Mouse (Mus musculus): Measurements from ENCODE around the gene Slc36a2. TPM values are rescaled to one million over a fixed set of nuclear protein-coding genes. Genes with fewer than 3 reads are reported as not detected.

Gene Slc36a2
- total RNA-seq, 1 experiment from 2014 or later, result not detected

GRCm38 (mm10) chr11:55151608-55152007, 33.3 kb downstream of the Slc36a2 start, which contains the start of gene Slc36a3:
Gene Slc36a3, minus strand, starts transcription at chr11:55151708.
- ATAC-seq (replicated peaks in 1 of 2; ENCODE audit: insufficient read depth in 1 of 2, low FRiP score in 2 of 2, low TSS enrichment in 1 of 2, low read depth in 1 of 2, poor library complexity in 2 of 2, severe bottlenecking in 2 of 2), result no peak

GRCm38 (mm10) chr11:55148461-55148860, 36.4 kb downstream of the Slc36a2 start:
- ATAC-seq (replicated peaks in 1 of 2; ENCODE audit: insufficient read depth in 1 of 2, low FRiP score in 2 of 2, low TSS enrichment in 1 of 2, low read depth in 1 of 2, poor library complexity in 2 of 2, severe bottlenecking in 2 of 2), result peak; percentile 36 to 52; a peak in 3 of 4 replicates

GRCm38 (mm10) chr11:55147423-55147822, 37.5 kb downstream of the Slc36a2 start:
- no peak for ATAC-seq (replicated peaks in 1 of 2; ENCODE audit: insufficient read depth in 1 of 2, low FRiP score in 2 of 2, low TSS enrichment in 1 of 2, low read depth in 1 of 2, poor library complexity in 2 of 2, severe bottlenecking in 2 of 2)

- ATAC-seq (replicated peaks in 1 of 2; ENCODE audit: insufficient read depth in 1 of 2, low FRiP score in 2 of 2, low TSS enrichment in 1 of 2, low read depth in 1 of 2, poor library complexity in 2 of 2, severe bottlenecking in 2 of 2), result no peak
Observed at GRCm38 (mm10) chr11:55146855-55147254, 38.0 kb downstream of the Slc36a2 start.

GRCm38 (mm10) chr11:55144011-55144410, 40.9 kb downstream of the Slc36a2 start:
- no peak for ATAC-seq (replicated peaks in 1 of 2; ENCODE audit: insufficient read depth in 1 of 2, low FRiP score in 2 of 2, low TSS enrichment in 1 of 2, low read depth in 1 of 2, poor library complexity in 2 of 2, severe bottlenecking in 2 of 2)

GRCm38 (mm10) chr11:55141502-55141901, 43.4 kb downstream of the Slc36a2 start:
- ATAC-seq (replicated peaks in 1 of 2; ENCODE audit: insufficient read depth in 1 of 2, low FRiP score in 2 of 2, low TSS enrichment in 1 of 2, low read depth in 1 of 2, poor library complexity in 2 of 2, severe bottlenecking in 2 of 2), result no peak

GRCm38 (mm10) chr11:55137646-55138045, 47.2 kb downstream of the Slc36a2 start:
- no peak for ATAC-seq (replicated peaks in 1 of 2; ENCODE audit: insufficient read depth in 1 of 2, low FRiP score in 2 of 2, low TSS enrichment in 1 of 2, low read depth in 1 of 2, poor library complexity in 2 of 2, severe bottlenecking in 2 of 2)

- peak; percentile 38 to 75; a peak in 3 of 4 replicates for ATAC-seq (replicated peaks in 1 of 2; ENCODE audit: insufficient read depth in 1 of 2, low FRiP score in 2 of 2, low TSS enrichment in 1 of 2, low read depth in 1 of 2, poor library complexity in 2 of 2, severe bottlenecking in 2 of 2)
Observed at GRCm38 (mm10) chr11:55136770-55137547, 47.9 kb downstream of the Slc36a2 start.

- ATAC-seq (replicated peaks in 1 of 2; ENCODE audit: insufficient read depth in 1 of 2, low FRiP score in 2 of 2, low TSS enrichment in 1 of 2, low read depth in 1 of 2, poor library complexity in 2 of 2, severe bottlenecking in 2 of 2), result no peak
Observed at GRCm38 (mm10) chr11:55134871-55135270, 50.0 kb downstream of the Slc36a2 start.

- no peak for ATAC-seq (replicated peaks in 1 of 2; ENCODE audit: insufficient read depth in 1 of 2, low FRiP score in 2 of 2, low TSS enrichment in 1 of 2, low read depth in 1 of 2, poor library complexity in 2 of 2, severe bottlenecking in 2 of 2)
Observed at GRCm38 (mm10) chr11:55134407-55134806, 50.5 kb downstream of the Slc36a2 start.

- no peak for ATAC-seq (replicated peaks in 1 of 2; ENCODE audit: insufficient read depth in 1 of 2, low FRiP score in 2 of 2, low TSS enrichment in 1 of 2, low read depth in 1 of 2, poor library complexity in 2 of 2, severe bottlenecking in 2 of 2)
Observed at GRCm38 (mm10) chr11:55133204-55133603, 51.7 kb downstream of the Slc36a2 start.

- ATAC-seq (replicated peaks in 1 of 2; ENCODE audit: insufficient read depth in 1 of 2, low FRiP score in 2 of 2, low TSS enrichment in 1 of 2, low read depth in 1 of 2, poor library complexity in 2 of 2, severe bottlenecking in 2 of 2), result no peak
Observed at GRCm38 (mm10) chr11:55131946-55132345, 52.9 kb downstream of the Slc36a2 start.

GRCm38 (mm10) chr11:55131077-55131742, 53.7 kb downstream of the Slc36a2 start:
- peak; percentile 79 to 92 for ATAC-seq (replicated peaks in 1 of 2; ENCODE audit: insufficient read depth in 1 of 2, low FRiP score in 2 of 2, low TSS enrichment in 1 of 2, low read depth in 1 of 2, poor library complexity in 2 of 2, severe bottlenecking in 2 of 2)

GRCm38 (mm10) chr11:55128411-55128810, 56.5 kb downstream of the Slc36a2 start:
- no peak for ATAC-seq (replicated peaks in 1 of 2; ENCODE audit: insufficient read depth in 1 of 2, low FRiP score in 2 of 2, low TSS enrichment in 1 of 2, low read depth in 1 of 2, poor library complexity in 2 of 2, severe bottlenecking in 2 of 2)

- ATAC-seq (replicated peaks in 1 of 2; ENCODE audit: insufficient read depth in 1 of 2, low FRiP score in 2 of 2, low TSS enrichment in 1 of 2, low read depth in 1 of 2, poor library complexity in 2 of 2, severe bottlenecking in 2 of 2), result no peak
Observed at GRCm38 (mm10) chr11:55127937-55128336, 56.9 kb downstream of the Slc36a2 start.

- no peak for ATAC-seq (replicated peaks in 1 of 2; ENCODE audit: insufficient read depth in 1 of 2, low FRiP score in 2 of 2, low TSS enrichment in 1 of 2, low read depth in 1 of 2, poor library complexity in 2 of 2, severe bottlenecking in 2 of 2)
Observed at GRCm38 (mm10) chr11:55126663-55127062, 58.2 kb downstream of the Slc36a2 start.

- no peak for ATAC-seq (replicated peaks in 1 of 2; ENCODE audit: insufficient read depth in 1 of 2, low FRiP score in 2 of 2, low TSS enrichment in 1 of 2, low read depth in 1 of 2, poor library complexity in 2 of 2, severe bottlenecking in 2 of 2)
Observed at GRCm38 (mm10) chr11:55121430-55121829, 63.4 kb downstream of the Slc36a2 start.

- ATAC-seq (replicated peaks in 1 of 2; ENCODE audit: insufficient read depth in 1 of 2, low FRiP score in 2 of 2, low TSS enrichment in 1 of 2, low read depth in 1 of 2, poor library complexity in 2 of 2, severe bottlenecking in 2 of 2), result peak; percentile 78 to 86
Observed at GRCm38 (mm10) chr11:55120821-55121271, 64.0 kb downstream of the Slc36a2 start.

Data from hematopoietic stem cell, adult 5-6 weeks (primary cell).